Mouse (Mus musculus): ENCODE results near the gene Mrpl41.
A peak's percentile ranks its signal among the peaks of the same experiment; 100 is the strongest.

Gene Mrpl41

DNA sequence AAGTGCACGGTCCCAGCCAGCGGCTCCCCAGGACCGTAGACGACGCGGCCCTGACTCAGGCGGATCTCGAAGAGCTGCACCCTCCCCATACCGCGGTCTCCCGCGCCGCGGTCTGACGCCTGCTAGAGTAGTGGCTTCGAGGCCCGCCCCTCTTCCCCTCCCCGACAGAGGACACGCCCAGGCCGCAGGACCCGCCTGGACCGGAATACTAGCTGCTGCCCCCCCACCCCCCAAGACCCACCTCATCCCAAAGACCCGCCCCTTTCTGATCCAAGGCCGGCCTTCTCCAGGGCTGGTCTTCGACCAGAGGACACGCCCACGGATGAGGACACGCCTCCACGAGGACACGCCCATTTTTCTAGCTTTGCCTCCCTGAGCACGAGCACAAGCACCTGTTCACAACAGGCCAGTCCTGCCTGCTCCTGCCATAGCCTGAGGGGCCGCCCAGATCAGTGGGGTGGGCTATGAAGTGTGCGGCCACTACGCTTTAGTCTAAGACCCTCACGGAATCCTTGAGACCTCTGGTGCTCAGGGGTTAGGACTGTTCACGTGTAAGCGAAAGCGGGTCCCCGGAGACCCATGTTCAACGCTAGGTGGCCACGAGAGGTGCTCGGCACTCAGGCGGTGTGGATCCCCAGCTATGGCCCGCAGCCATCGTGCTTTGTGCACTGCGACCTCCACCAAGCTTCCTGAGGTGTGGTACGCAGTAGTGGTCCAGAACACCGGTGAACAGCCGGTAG lies 39.7 kb downstream of the Mrpl41 start, which contains the start of gene Arrdc1:
TSS of gene Arrdc1 (minus strand) at position 196 of the 740 bp plus-strand sequence.
- DNase-seq, result peak; percentile 82

DNA sequence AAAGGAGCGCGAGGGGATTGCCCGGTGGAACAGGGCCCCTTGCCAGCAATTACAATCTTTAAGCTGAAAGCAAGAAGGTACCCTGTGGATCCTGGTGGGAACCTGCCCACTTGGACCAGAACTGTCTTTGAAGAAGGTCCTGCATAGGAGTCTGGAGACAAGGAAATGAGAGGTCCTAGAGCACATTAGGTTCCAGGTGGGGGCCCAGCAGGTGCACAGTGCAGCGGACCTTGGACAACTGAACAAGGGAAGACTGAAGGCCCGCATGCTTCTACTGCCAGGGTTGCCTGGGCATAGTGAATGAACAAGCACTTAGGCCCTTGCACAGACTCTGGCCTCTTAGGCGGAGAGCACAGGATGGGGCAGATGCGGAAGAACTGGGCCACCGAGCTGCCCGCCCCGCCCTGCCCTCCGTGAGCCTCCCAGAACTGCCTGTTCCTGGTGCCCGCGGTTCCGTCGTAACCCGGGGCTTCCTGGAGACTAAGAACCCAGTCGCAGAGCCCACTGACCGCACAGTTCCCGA lies 40.4 kb downstream of the Mrpl41 start:
- DNase-seq, result no peak

DNA sequence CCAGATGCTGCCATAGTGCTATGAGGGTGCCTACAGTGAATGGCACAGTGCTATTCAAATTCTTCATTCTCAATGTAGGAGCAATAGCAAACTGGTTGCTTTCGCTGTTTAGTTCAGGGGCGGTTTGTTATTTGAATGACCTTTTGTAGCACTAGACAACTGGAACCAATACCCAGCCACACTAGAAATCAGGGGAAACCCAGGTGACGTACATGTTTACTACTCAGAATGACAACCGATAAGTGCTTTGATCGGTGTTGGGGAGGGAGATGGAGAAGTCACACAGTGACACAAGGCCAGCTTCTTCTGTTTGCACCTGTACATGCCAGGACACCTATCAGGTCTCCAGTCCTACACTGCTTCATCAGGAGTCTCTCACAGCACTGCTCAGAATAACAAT lies 45.3 kb downstream of the Mrpl41 start:
- DNase-seq, result no peak

DNA sequence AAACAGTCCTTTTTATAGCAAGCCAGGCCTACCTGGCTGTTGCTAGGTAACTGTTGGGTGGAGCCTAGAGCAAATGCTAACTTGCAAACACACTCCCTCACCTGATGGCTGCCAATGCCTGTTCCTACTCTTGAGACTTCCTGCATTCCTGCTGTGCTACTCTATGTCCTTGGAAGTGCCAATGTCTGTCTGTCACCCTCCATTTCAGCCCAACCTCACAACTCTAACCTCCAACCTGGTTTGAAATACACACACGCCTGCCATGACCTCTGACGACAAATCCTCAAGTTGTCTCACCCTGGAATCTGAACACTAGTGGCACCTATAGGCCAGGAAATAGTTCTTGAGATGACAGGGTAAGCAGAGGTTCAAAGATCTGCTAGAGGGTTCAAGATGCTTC lies 45.8 kb downstream of the Mrpl41 start:
- DNase-seq, result no peak

DNA sequence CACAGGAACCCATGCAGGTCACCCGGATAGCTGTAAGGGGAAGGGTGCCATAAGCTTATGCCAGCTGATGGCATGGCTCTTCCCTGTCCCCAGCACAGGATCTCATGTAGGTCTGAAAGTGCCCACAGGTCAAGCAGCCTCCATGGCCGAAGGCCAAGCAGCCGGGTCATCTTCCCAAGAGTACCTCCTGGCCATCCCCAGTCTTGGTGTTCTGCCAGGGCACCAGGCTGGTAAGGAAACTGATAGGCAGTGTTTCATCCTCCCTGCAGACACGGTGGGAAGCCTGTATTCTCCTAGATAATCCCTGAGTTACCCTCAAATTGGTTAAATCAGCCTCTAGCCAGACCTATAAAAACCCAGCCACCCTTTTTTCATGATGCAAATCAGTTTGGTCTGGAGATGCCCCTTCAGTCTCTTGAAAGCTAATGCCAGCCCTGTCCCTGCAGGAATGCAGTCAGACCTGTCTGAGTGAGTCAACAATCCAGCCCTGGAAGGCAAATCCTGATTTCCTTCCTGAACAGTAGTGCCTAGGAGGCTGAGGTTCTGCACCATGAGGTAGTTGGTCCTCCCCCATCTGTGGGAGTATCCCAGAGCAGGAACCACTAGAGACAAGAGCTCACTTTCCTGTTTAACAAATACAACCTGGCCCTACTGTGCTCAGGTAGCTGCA lies 47.0 kb downstream of the Mrpl41 start:
- no peak for DNase-seq

DNA sequence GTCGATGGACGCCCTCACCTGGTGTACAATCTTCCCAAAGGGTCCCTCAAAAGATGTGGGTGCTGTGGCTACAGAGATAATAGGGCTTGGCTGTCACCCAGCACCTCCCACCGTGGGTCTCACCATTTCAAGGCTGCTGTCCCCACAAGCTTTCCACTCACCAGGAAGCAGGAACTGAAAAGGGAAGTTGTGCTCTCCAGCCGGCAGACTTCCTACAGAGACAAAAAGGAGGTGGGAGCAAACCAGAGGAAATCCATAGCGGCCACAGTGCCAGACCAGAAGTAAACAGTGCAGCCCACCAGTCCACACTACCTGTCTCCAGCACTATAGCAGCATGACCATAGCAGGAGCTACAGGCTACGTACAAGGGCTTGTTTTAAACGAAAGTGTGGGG lies 47.9 kb downstream of the Mrpl41 start:
- DNase-seq, result no peak

DNA sequence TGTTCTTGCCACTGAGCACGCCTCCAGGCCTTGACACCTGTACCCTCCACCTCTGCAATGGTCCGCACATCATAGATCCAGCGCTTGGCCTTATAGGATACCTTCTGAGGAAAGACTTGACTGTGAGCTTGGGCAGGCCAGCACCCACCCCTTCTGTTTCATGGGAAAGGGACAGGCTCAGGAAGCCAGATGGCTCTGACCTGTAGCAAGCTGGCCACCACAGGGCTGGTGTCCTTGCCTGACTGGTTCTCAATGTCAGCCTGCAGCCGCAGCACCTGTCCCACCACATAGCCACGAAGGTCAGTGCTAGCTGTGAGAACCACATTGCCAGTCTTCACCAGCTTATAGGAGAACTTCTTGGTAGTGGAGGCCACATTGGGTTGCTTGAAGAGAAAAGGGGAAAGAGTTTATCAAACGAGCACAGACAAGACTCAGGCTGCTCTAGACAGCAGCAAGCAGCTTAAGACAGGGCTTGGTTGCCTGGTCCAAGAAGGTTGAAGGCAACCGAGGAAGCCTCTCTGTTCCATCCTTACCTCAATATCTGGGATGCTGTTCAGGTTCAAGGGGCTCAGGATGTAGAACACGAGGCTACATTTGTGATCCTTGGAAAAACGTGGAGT lies 48.4 kb downstream of the Mrpl41 start:
- DNase-seq, result no peak

DNA sequence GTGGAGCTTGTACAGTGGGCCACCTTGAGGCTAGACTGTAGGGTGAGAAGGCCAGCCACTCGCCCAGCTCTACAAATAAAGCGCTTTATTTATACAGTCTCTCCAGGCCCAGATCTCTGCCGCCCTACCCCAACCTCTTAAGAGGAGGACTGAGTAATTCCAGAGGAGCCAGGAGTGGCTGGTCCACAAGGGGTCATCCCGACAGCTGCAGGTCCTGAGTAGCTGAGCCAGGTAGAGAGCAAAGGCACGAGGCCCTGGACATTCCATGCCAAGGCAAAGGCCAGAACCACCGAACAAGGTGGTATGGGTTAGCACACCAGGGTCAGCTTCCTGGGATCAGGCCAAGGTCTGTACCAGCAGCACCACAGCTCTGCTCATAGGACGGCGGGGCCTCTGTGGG lies 49.6 kb downstream of the Mrpl41 start:
- DNase-seq, result no peak

All from right cerebral cortex, postnatal 14 days (tissue).